Mouse (Mus musculus): Measurements from ENCODE around the gene Irs4. TPM values are rescaled to one million over a fixed set of nuclear protein-coding genes. Genes with fewer than 3 reads are reported as not detected.

Irs4 gene
- polyA plus RNA-seq (2016; fragmentation: Nextera tagmentation; extraction: Ambion mirVana), result 1.4 and 1.6 TPM in 2 replicates

GRCm38 (mm10) chrX:141724937-141725918 lies at the start of gene Irs4:
TSS of gene Irs4 (minus strand) at chrX:141725263.
- Histone ChIP-seq H3K27ac (no peak within 1 kb of the TSS), H3K9me3 (no peaks in the 10 kb centered on the region), H3K27me3 (peaks cover 68% of the 10 kb centered on the region)

GRCm38 (mm10) chrX:141750360-141750759 lies 25.3 kb upstream of the Irs4 start:
- Histone ChIP-seq H3K4me3 (no peak overlapping the region), H3K9me3 (no peaks in the 10 kb centered on the region), H3K27ac (no peak overlapping the region), H3K27me3 (no peaks in the 10 kb centered on the region), H3K4me2 (replicated peaks) (no peak overlapping the region), H3K4me1 (no peaks in the 10 kb centered on the region), H3K36me3 (no peaks in the 10 kb centered on the region), H3K9ac (no peak overlapping the region)
- no peak for ATAC-seq (ENCODE audit: insufficient number of reproducible peaks, insufficient read depth, low FRiP score, low TSS enrichment)
- 65% methylated on average over 2 of the region's 2 CpGs for WGBS

More at GRCm38 (mm10) chrX:141724937-141725918, at the start of gene Irs4:
- 22% methylated on average over 42 of the region's 51 CpGs for WGBS
- ATAC-seq (ENCODE audit: insufficient number of reproducible peaks, insufficient read depth, low FRiP score, low TSS enrichment), result peak; percentile 78
- Histone ChIP-seq H3K4me3 (peak within 1 kb of the TSS; percentile 40), H3K4me1 (no peaks in the 10 kb centered on the region), H3K36me3 (no peaks in the 10 kb centered on the region), H3K9ac (no peak within 1 kb of the TSS), H3K4me2 (replicated peaks) (peak within 1 kb of the TSS; percentile 50)

- no peak overlapping the region for H3K4me3 ChIP-seq
- ATAC-seq (ENCODE audit: insufficient number of reproducible peaks, insufficient read depth, low FRiP score, low TSS enrichment), result no peak
- no peak overlapping the region for H3K9ac ChIP-seq
- no peaks in the 10 kb centered on the region for H3K36me3 ChIP-seq
- H3K9me3 ChIP-seq, result no peaks in the 10 kb centered on the region
- H3K27me3 ChIP-seq, result peaks cover 27% of the 10 kb centered on the region
- H3K27ac ChIP-seq, result no peak overlapping the region
- H3K4me1 ChIP-seq, result no peaks in the 10 kb centered on the region
- WGBS, result 51% methylated on average over 5 of the region's 5 CpGs
- no peak overlapping the region for H3K4me2 ChIP-seq (replicated peaks)
Observed at GRCm38 (mm10) chrX:141729570-141729969, 4.5 kb upstream of the Irs4 start.

GRCm38 (mm10) chrX:141724391-141724891 lies 622 bp downstream of the Irs4 start:
- Histone ChIP-seq H3K4me2 (replicated peaks) (peak overlapping the region; percentile 50), H3K36me3 (no peaks in the 10 kb centered on the region), H3K4me3 (peak overlapping the region; percentile 40), H3K27ac (no peak overlapping the region), H3K4me1 (no peaks in the 10 kb centered on the region), H3K9me3 (no peaks in the 10 kb centered on the region), H3K27me3 (peaks cover 74% of the 10 kb centered on the region), H3K9ac (no peak overlapping the region)
- ATAC-seq (ENCODE audit: insufficient number of reproducible peaks, insufficient read depth, low FRiP score, low TSS enrichment), result no peak
- WGBS, result 22% methylated on average over 52 of the region's 52 CpGs

- WGBS, result 23% methylated on average over 16 of the region's 16 CpGs
- Histone ChIP-seq H3K36me3 (no peaks in the 10 kb centered on the region), H3K27ac (no peak overlapping the region), H3K9me3 (no peaks in the 10 kb centered on the region), H3K4me2 (replicated peaks) (peak overlapping the region; percentile 50), H3K27me3 (peaks cover 74% of the 10 kb centered on the region), H3K4me1 (no peaks in the 10 kb centered on the region), H3K9ac (no peak overlapping the region), H3K4me3 (peak overlapping the region; percentile 40)
- 0 out of 2 replicates have a peak, but pooled peaks have one; percentile 17 for ATAC-seq (ENCODE audit: insufficient number of reproducible peaks, insufficient read depth, low FRiP score, low TSS enrichment)
Observed at GRCm38 (mm10) chrX:141723936-141724335, 1.1 kb downstream of the Irs4 start.

- WGBS, result 18% methylated on average over 32 of the region's 33 CpGs
- H3K9me3 ChIP-seq, result no peaks in the 10 kb centered on the region
- H3K4me3 ChIP-seq, result peak overlapping the region; percentile 34
- peaks cover 68% of the 10 kb centered on the region for H3K27me3 ChIP-seq
- no peaks in the 10 kb centered on the region for H3K36me3 ChIP-seq
- H3K9ac ChIP-seq, result no peak overlapping the region
- no peak for ATAC-seq (ENCODE audit: insufficient number of reproducible peaks, insufficient read depth, low FRiP score, low TSS enrichment)
- H3K27ac ChIP-seq, result no peak overlapping the region
- H3K4me2 ChIP-seq (replicated peaks), result peak overlapping the region; percentile 58
- H3K4me1 ChIP-seq, result no peaks in the 10 kb centered on the region
Observed at GRCm38 (mm10) chrX:141721725-141722124, 3.3 kb downstream of the Irs4 start.

Other genes starting within 250 kb of the Irs4 start
- 11.6 and 14.1 TPM in 2 replicates for gene Col4a5, start 249.9 kb downstream of the Irs4 start, polyA plus RNA-seq (2016; fragmentation: Nextera tagmentation; extraction: Ambion mirVana)
- not detected in 2 replicates for gene Gm15294, start 150.0 kb upstream of the Irs4 start, polyA plus RNA-seq (2016; fragmentation: Nextera tagmentation; extraction: Ambion mirVana)

Measured in embryonic facial prominence, embryonic 12.5 days (tissue).